Comparison of ENCODE assay signal across 9 mouse cellular contexts in genomic region chr1:127338833-127339487, GRCm38 (mm10).
DNase-seq lines count a peak whose midpoint lies in the region; ATAC-seq and TF ChIP-seq lines count a peak whose summit lies in the region.
"Had no signal": no experiment of that assay in that cellular context is flagged by ENCODE, and none has a peak within 500 bp of the region (broad histone marks: within the 10 kb centered on the region; RNA-seq: fewer than 3 reads in every experiment).

No protein-coding gene starts in this region.

- no peak overlapping the region for H3K9ac ChIP-seq in forebrain, postnatal 0 days
- H3K9ac ChIP-seq: lung, embryonic 14.5 days had no signal

- 46% methylated on average over 9 of the region's 9 CpGs for WGBS in heart, embryonic 10.5 days
- WGBS in forebrain, postnatal 0 days: 38% methylated on average over 9 of the region's 9 CpGs

- peak; percentile 36 for DNase-seq in heart, adult 8-10 months (ENCODE audit: low spot score)
- DNase-seq in heart, embryonic 10.5 days (ENCODE audit: low spot score): no peak
- DNase-seq in adrenal gland, postnatal 25 days: peak; percentile 23
- DNase-seq in forebrain, postnatal 0 days: no peak
- peak; percentile 34 for DNase-seq in kidney, postnatal 10 days
- DNase-seq in left cerebral cortex, adult 18-20 months (ENCODE audit: low spot score in 2 of 2): no peak
- no peak for DNase-seq in lung, postnatal 4 days
- DNase-seq: lung, embryonic 14.5 days had no signal

- no peak overlapping the region; the same call in 1 of the 2 replicates for H3K27ac ChIP-seq in heart, embryonic 10.5 days
- no peak overlapping the region for H3K27ac ChIP-seq in forebrain, postnatal 0 days (ENCODE audit: low read depth, low read length)

- H3K9me3 ChIP-seq in heart, embryonic 10.5 days: no peaks in the 10 kb centered on the region
- H3K9me3 ChIP-seq in forebrain, postnatal 0 days (ENCODE audit: low read length): no peaks in the 10 kb centered on the region

- no peaks in the 10 kb centered on the region for H3K27me3 ChIP-seq in heart, embryonic 10.5 days (ENCODE audit: insufficient read depth, poor library complexity, severe bottlenecking)
- H3K27me3 ChIP-seq in forebrain, postnatal 0 days (ENCODE audit: insufficient read depth, low read length): no peaks in the 10 kb centered on the region

- TF ChIP-seq CTCF in forebrain, postnatal 0 days (IDR thresholded peaks at IDR 0.05; ENCODE audit: low read depth): no peak

- H3K36me3 ChIP-seq in heart, embryonic 10.5 days: no peaks in the 10 kb centered on the region
- no peaks in the 10 kb centered on the region for H3K36me3 ChIP-seq in forebrain, postnatal 0 days (ENCODE audit: insufficient read depth)

- no peak overlapping the region for H3K4me3 ChIP-seq in heart, embryonic 10.5 days
- H3K4me3 ChIP-seq in forebrain, postnatal 0 days (ENCODE audit: low read depth, low read length): no peak overlapping the region

- ATAC-seq in forebrain, postnatal 0 days: peak; percentile 43
- no peak for ATAC-seq in erythroid progenitor cell, adult 5-6 weeks (replicated peaks; ENCODE audit: low FRiP score, poor library complexity, severe bottlenecking)

- H3K4me2 ChIP-seq in forebrain, postnatal 0 days (ENCODE audit: low read depth): no peak overlapping the region
- H3K4me2 ChIP-seq: lung, embryonic 14.5 days had no signal

- peaks cover 24% of the 10 kb centered on the region for H3K4me1 ChIP-seq in heart, embryonic 10.5 days
- no peaks in the 10 kb centered on the region for H3K4me1 ChIP-seq in forebrain, postnatal 0 days (ENCODE audit: insufficient read depth)

Comparison
In these comparisons a context has a peak if more than half of its experiments do, and no peak if none do; other contexts are left out.
1. DNase-seq: peak in heart, adult 8-10 months (single experiment), adrenal gland, postnatal 25 days (single experiment) and kidney, postnatal 10 days (single experiment); none in heart, embryonic 10.5 days (single experiment), forebrain, postnatal 0 days (single experiment), left cerebral cortex, adult 18-20 months (0 of 2) and lung, postnatal 4 days (0 of 2).